Mouse (Mus musculus) liver, postnatal 0 days (tissue): ENCODE data around the gene Mfsd14a. TPM values are rescaled to one million over a fixed set of nuclear protein-coding genes. Genes with fewer than 3 reads are reported as not detected.

Experiments
- ATAC-seq: fragments of 200-750 bp; cut with Nextera tagmentation; 2 replicates; pipeline ENCODE4 v1.8.0; 2017; ENCODE audit warnings: mild to moderate bottlenecking, moderate library complexity
- DNase-seq: peaks from one replicate; pipeline ENCODE4 v3.0.0-alpha.2; 2016
- H3K27ac ChIP-seq: fragments of 300-500 bp; sonication (generic); 2 replicates; pipeline ENCODE4 v1.5.1; 2014; ENCODE audit warnings: antibody characterized with exemption, moderate library complexity, mild to moderate bottlenecking, low read depth
- H3K27me3 ChIP-seq: fragments of 300-500 bp; sonication (generic); 2 replicates; pipeline ENCODE4 v1.6.1; 2014; ENCODE audit warnings: low read length, control low read depth, mixed read lengths; ENCODE audit not compliant: insufficient read depth
- H3K36me3 ChIP-seq: fragments of 300-500 bp; sonication (generic); replicated peaks from 2 replicates; pipeline ENCODE4 v1.6.1; 2014; ENCODE audit warnings: mild to moderate bottlenecking, control low read depth, low read length, moderate library complexity, mixed read lengths; ENCODE audit not compliant: insufficient read depth
- H3K4me1 ChIP-seq: fragments of 300-500 bp; sonication (generic); 2 replicates; pipeline ENCODE4 v1.6.1; 2014; ENCODE audit warnings: antibody characterized with exemption, mild to moderate bottlenecking, control low read depth; ENCODE audit not compliant: insufficient read depth
- H3K4me2 ChIP-seq: fragments of 300-500 bp; sonication (generic); 2 replicates; pipeline ENCODE4 v1.6.1; 2014; ENCODE audit warnings: low read depth, mild to moderate bottlenecking, low read length, moderate library complexity, mixed read lengths
- H3K4me3 ChIP-seq: fragments of 300-500 bp; sonication (generic); 2 replicates; pipeline ENCODE4 v1.5.1; 2014; ENCODE audit warnings: low read depth, low read length
- H3K9ac ChIP-seq: fragments of 300-500 bp; sonication (generic); replicated peaks from 2 replicates; pipeline ENCODE4 v1.6.1; 2014; ENCODE audit warnings: mild to moderate bottlenecking, moderate library complexity
- H3K9me3 ChIP-seq: fragments of 300-500 bp; sonication (generic); 2 replicates; pipeline ENCODE4 v1.6.1; 2016; ENCODE audit warnings: mild to moderate bottlenecking, control low read depth, low read length, mixed read lengths
- CTCF ChIP-seq: sonication (generic); IDR thresholded peaks from 2 replicates; pipeline ENCODE4 v1.5.1; 2016; ENCODE audit warnings: antibody characterized with exemption, low read depth
- EP300 ChIP-seq: IDR thresholded peaks from 2 replicates; pipeline ENCODE4 v1.6.1; 2016; ENCODE audit warnings: antibody characterized with exemption, low read depth, mild to moderate bottlenecking
- WGBS: fragments of 180-500 bp; shearing (Covaris S2); extraction: QIAGEN DNeasy Blood & Tissue Kit; methylation state at CpG from one replicate; pipeline ENCODE4 v1.1.7; 2014; ENCODE audit not compliant: insufficient replicate concordance; 5-methylcytosine and 5-hydroxymethylcytosine counted together
- polyA plus RNA-seq: library from polyadenylated mRNA; unstranded; fragments of >200 nt; fragmentation: Nextera tagmentation; extraction: Ambion mirVana; gene quantifications from 2 replicates; pipeline ENCODE4 v1.2.1, GENCODE M21; 2015

Gene Mfsd14a
- 28.2 and 30.5 TPM in 2 replicates for polyA plus RNA-seq

DNA sequence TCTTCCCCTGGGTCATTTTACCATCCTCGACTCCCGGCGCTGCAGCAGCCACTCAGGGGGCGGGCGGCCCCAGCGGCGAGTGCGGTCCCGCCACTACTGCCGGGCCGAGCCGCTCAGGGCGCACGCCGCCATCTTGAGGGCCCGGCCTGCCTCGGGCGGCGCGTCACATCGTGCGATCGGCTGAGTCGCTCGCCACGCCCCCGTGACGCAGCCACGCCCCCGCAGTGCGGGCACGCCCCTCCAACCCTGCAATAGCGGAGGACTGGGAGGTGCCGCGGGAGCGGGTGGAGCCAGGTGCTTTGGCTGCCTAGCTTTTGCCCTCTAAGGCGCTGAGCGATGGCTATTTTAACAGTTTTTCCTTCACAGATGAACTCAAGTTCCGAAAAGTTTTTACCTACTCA is at the start of gene Mfsd14a:
Mfsd14a (minus strand) TSS at position 215 of the 401 bp plus-strand sequence.
- WGBS: 0% methylated on average over 39 of the region's 39 CpGs
- no peaks in the 10 kb centered on the region for H3K27me3 ChIP-seq
- peaks cover 1% of the 10 kb centered on the region; the same call in 1 of the 2 replicates for H3K36me3 ChIP-seq
- peaks cover 34% of the 10 kb centered on the region for H3K4me1 ChIP-seq
- peak; percentile 98 for ATAC-seq
- H3K9me3 ChIP-seq: no peaks in the 10 kb centered on the region
- H3K9ac ChIP-seq: peak within 1 kb of the TSS; percentile 78
- H3K4me2 ChIP-seq: peak within 1 kb of the TSS; percentile 77
- TF ChIP-seq EP300 (peak; percentile 27; the same call in 1 of the 2 replicates), CTCF (no peak)
- peak within 1 kb of the TSS; percentile 80 for H3K4me3 ChIP-seq
- H3K27ac ChIP-seq: peak within 1 kb of the TSS; percentile 93
- peak; percentile 100 for DNase-seq

DNA sequence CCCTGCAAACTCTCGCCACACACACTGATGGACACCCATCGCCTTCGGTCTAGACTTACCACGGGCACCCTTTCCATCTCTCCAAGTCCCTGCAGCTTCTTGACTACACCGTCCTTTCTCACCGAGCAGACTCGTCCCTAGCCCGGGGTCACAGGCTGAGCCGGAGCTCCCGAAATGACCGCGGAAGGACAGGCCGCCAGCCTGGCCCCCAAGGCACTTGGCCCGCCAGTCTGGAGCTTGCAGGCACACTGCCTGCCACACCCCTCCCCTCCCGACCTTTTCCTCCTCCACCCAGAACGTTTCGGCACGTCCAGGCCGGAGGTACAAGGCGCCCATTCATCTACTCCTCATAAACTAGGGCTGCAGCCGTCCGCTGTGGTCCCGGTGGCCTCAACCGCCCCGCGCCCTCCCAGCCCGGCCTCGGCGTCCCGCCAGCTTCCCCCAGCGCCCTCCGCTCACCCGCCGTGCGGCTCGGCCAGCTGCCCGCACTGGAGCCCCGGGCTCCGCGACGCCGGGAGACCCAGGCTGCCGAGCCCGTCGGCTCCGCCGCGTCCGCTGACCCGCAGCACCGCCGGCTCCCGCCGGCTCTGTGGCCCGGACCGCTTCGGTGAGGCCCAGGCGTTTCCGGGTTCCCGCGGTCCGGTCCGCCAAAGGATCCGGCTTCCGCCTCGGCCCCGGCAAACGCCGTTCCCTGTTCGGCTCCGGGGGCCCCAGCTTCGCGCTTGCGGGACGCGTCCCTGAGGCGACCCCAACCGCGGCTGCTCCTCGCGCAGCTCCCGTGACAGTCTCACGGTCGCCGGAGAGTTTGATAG is 49.4 kb upstream of the Mfsd14a start:
- H3K36me3 ChIP-seq: 0 out of 2 replicates have a peak, but pooled peaks cover 3% of the 10 kb centered on the region
- H3K27ac ChIP-seq: peak overlapping the region; percentile 84
- TF ChIP-seq CTCF (no peak), EP300 (no peak)
- H3K9ac ChIP-seq: peak overlapping the region; percentile 86
- peaks cover 17% of the 10 kb centered on the region for H3K4me1 ChIP-seq
- WGBS: 1% methylated on average over 83 of the region's 85 CpGs
- DNase-seq (peak; percentile 85), ATAC-seq (peak; percentile 95)
- H3K27me3 ChIP-seq: no peaks in the 10 kb centered on the region
- peak overlapping the region; percentile 83 for H3K4me2 ChIP-seq
- H3K4me3 ChIP-seq: peak overlapping the region; percentile 96
- H3K9me3 ChIP-seq: no peaks in the 10 kb centered on the region

DNA sequence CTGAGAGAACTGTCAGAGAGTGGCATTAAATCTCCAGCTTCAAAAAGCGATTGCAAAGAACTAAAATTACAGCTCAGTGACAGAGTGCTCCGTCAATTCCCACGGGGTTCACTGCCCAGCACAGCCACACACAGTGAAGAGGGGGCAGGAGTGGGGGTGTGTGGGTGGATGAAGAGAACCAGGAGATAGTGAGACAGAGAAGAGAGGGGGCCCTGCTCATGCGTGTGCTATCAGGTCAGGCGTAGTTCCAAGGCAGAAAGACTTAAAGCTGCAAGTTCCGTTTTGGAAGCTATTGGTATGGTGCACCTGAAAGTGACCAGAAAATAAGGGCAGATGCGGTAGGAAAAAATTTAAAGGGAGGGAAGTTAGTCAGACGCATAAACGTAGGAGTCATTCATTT is 48.5 kb upstream of the Mfsd14a start:
- H3K4me1 ChIP-seq: peaks cover 17% of the 10 kb centered on the region
- peak overlapping the region; percentile 83 for H3K4me2 ChIP-seq
- H3K4me3 ChIP-seq: peak overlapping the region; percentile 96
- ATAC-seq: no peak
- H3K27ac ChIP-seq: no peak overlapping the region
- no peaks in the 10 kb centered on the region for H3K27me3 ChIP-seq
- 29% methylated on average over 9 of the region's 9 CpGs for WGBS
- TF ChIP-seq CTCF: no peak
- TF ChIP-seq EP300: no peak
- H3K36me3 ChIP-seq: peaks cover 6% of the 10 kb centered on the region; the same call in 1 of the 2 replicates
- H3K9ac ChIP-seq: peak overlapping the region; percentile 49; the same call in 1 of the 2 replicates
- DNase-seq: no peak
- no peaks in the 10 kb centered on the region for H3K9me3 ChIP-seq

DNA sequence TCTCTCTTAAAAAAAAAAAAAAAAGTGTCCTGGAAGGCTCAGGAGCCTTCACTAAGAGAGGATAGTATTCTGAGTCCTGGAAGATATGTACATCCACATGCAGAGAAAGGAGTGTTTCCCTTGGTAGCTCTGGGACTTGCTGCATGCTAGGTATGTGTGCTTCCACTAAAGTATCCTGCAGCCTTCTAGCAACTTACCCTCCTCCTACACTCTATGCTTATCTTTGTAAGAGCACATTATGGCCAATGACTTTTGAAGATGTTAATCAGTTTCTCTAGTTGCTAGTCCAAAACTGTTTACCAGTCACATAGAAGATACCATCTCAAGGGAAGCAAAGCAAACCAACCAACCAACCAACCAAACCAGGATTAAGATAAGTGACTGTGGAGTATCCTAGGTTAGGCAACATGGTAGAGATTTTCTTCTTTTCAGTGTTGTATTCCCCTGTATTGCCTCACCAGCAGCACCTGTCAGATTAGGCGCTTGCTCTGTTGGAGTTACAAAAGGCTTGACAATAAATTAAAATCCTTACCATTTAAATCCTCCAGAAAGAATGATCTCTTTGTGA is 43.2 kb upstream of the Mfsd14a start:
- Histone ChIP-seq H3K4me2 (no peak overlapping the region), H3K27me3 (no peaks in the 10 kb centered on the region), H3K9me3 (no peaks in the 10 kb centered on the region), H3K9ac (no peak overlapping the region), H3K4me3 (no peak overlapping the region), H3K27ac (no peak overlapping the region), H3K36me3 (peaks cover 6% of the 10 kb centered on the region; the same call in 1 of the 2 replicates), H3K4me1 (peaks cover 10% of the 10 kb centered on the region)
- WGBS: 90% methylated on average over 1 of the region's 1 CpGs
- no peak for TF ChIP-seq CTCF
- TF ChIP-seq EP300: no peak
- ATAC-seq (no peak), DNase-seq (no peak)

DNA sequence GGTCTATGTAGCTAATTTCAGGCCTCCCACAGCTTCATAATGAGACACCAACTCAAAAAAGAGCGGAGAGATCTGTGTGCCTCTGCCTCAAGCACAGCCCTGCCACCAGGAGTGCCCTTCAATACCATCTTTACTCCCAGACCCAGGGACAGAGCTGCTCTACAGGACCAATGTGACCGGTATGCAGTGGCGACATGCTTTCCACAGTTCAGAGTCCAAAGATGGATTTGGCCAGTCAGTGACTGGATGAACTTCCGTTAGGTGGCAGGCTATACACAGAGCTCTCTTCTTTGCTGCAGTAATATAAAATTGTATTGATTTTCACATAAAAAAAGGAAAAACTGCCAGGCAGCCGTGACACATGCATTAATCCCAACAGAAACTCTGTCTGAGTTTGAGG is 41.4 kb upstream of the Mfsd14a start:
- H3K4me2 ChIP-seq: no peak overlapping the region
- H3K27me3 ChIP-seq: no peaks in the 10 kb centered on the region
- no peak overlapping the region for H3K4me3 ChIP-seq
- H3K27ac ChIP-seq: 0 out of 2 replicates have a peak overlapping the region, but pooled peaks have one; percentile 23
- ATAC-seq (peak; percentile 83), DNase-seq (peak; percentile 35)
- H3K9me3 ChIP-seq: no peaks in the 10 kb centered on the region
- 0 out of 2 replicates have a peak, but pooled peaks cover 3% of the 10 kb centered on the region for H3K4me1 ChIP-seq
- TF ChIP-seq CTCF: peak; percentile 42
- TF ChIP-seq EP300: no peak
- WGBS: 77% methylated on average over 5 of the region's 5 CpGs
- peaks cover 6% of the 10 kb centered on the region; the same call in 1 of the 2 replicates for H3K36me3 ChIP-seq
- no peak overlapping the region for H3K9ac ChIP-seq

DNA sequence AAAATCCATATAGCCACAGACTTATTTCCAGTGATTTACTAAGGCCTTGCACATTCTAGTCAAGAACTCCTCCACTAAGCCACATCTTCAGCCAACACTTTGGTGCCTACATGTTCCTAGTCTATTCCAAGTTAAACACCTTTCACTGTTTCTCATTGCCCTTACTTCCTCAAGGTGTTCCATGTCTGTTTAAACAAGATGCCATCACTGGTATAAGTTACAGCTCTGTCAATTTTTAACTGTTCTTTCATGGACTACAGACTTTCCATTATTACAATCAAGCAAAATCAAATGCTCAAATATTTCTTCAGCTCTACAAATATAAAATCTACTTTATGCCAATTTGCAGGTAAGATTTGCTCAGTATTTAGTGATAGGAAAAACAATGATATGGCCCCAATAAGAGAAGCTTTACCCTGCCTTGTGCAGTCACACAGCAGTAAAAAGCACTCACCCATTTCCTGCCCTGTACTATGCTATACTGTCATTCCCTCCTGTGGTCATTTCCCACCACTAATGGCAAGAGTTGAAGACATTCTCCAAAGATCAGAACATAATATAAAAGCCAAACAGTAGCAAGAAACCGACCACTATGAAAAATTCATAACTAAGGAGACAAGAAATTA is 40.3 kb upstream of the Mfsd14a start:
- Histone ChIP-seq H3K4me3 (no peak overlapping the region), H3K9ac (no peak overlapping the region), H3K27ac (no peak overlapping the region), H3K27me3 (no peaks in the 10 kb centered on the region), H3K4me1 (0 out of 2 replicates have a peak, but pooled peaks cover 3% of the 10 kb centered on the region), H3K9me3 (no peaks in the 10 kb centered on the region), H3K4me2 (no peak overlapping the region), H3K36me3 (peaks cover 6% of the 10 kb centered on the region; the same call in 1 of the 2 replicates)
- DNase-seq: no peak
- ATAC-seq: no peak
- no peak for TF ChIP-seq EP300
- TF ChIP-seq CTCF: no peak
- 75% methylated on average over 1 of the region's 1 CpGs for WGBS
